Mouse (Mus musculus) adipocyte (in vitro differentiated cells): ENCODE measurements around the gene Slit3.
A peak's percentile ranks its signal among the peaks of the same experiment; 100 is the strongest.

Experiments
- DNase-seq: peaks from one replicate; pipeline ENCODE4 v3.0.0-alpha.2; 2016; ENCODE audit warnings: low spot score

The Slit3 gene

DNA sequence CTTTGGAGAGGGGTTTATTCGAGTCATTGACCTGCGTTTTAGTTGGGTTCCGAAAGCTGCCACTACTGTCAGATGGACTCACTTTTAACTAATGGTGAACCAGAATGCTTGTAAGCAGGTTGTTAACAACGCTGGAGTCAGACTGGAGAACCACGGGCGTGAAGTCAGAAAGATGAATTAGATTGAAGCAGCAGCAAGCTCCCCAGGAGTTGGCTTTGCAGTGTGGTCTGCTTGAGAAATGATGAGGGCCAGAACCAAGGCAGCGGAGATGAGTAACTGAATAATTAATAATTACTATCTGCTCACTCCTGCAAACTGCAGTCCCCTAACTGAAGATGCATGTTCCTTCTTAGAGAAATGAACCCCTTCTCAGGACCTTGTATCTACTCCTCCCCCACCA lies 347.8 kb downstream of the Slit3 start:
- no peak for DNase-seq

DNA sequence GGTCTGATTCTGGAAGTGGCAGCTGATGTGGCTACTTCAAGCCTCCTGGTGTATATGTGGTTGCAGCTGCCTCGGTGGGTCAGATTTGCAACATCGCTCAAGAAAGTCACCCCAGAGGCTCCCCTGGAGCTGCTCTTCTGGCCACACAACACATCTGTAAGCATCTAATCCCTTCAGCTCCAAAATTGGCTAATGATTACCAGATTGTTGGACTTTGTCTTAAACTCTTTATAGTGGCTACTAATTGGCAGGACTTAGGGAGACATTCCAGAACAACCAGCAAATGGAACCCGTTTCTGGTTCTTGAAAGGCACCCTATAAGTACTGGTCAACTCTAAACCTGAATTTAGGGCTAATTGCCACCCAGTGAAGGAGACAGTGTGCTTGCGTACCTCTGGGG lies 348.9 kb downstream of the Slit3 start:
- no peak for DNase-seq

DNA sequence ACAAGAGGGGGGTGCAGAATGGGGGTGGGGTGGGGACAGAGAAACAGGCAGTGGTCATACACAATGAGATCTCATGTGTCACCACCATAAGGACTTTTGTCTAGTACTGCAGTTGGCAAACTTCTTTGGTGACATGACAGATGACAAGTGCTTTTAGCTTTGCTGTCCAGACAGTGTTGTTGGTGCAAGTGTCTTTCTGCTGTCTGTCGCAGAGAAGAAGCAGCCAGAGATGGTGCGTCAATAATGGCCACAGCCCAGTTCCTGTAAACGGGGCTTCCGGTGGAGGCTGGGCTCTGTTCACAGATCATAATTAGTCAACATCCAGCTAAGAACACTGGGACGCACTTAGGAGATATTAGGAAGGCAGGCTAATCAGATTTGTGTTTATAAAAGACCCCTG lies 349.8 kb downstream of the Slit3 start:
- no peak for DNase-seq

GRCm38 (mm10) chr11:35472842-35473616 lies 352.0 kb downstream of the Slit3 start:
- DNase-seq, result no peak

DNA sequence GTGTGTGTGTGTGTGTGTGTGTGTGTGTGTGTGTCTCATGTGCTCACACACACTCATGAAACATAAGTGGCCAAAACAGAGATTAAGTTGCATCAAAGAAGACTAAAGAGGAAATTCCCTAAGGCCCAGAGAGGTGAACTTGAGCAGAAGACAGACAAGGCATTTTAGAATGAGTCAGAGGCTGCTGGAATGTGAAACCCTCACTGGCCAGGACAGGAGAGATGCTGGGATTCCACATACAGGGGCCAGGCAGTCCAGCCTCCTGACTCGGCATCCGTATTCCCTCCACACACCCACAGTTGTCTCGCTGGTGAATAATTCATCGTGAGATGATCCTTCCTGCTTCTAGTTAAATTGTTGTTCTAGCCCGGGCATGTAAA lies 352.6 kb downstream of the Slit3 start:
- no peak for DNase-seq

DNA sequence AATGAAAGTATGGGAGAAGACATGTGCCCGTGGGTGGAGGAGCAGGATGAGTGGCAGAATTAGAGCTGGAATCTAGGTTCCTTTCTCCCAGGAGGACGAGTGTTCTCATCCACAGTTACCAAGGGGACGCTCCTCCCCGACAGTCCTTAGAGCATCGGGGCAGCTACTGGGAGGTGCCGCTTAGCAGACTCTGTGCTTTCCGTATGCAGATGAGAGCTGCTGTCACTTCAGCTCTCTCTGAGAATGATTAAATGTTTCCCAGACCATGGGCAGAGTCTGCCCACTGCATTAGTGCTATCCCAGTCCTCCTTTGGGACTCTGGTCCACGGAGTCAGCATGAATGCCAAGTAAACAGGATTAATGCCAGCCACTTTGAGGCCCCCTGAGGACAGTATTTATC lies 359.1 kb downstream of the Slit3 start:
- DNase-seq, result no peak

- DNase-seq, result no peak
These were observed 360.8 kb downstream of the Slit3 start for GRCm38 (mm10) chr11:35481611-35482363.

DNA sequence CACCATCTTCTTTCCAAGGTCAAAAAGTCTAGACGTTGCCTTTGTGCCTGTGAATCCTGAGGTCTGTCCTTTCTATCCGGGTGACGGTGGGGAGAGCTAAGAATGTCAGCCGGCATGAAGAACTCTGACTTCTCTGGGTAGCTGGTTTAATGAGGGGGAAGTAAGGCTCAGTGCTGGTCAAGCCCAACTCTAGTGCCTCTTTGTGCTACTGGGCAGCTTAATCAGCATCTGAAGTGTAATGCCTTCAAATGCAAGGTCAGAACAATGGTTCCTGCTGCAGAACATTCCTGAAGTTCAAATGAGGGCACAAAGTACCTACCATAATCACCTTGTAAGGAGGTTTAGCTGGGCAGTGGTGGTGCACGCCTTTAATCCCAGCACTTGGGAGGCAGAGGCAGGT lies 366.9 kb downstream of the Slit3 start:
- DNase-seq, result no peak

GRCm38 (mm10) chr11:35491701-35492100 lies 370.7 kb downstream of the Slit3 start:
- DNase-seq, result no peak

DNA sequence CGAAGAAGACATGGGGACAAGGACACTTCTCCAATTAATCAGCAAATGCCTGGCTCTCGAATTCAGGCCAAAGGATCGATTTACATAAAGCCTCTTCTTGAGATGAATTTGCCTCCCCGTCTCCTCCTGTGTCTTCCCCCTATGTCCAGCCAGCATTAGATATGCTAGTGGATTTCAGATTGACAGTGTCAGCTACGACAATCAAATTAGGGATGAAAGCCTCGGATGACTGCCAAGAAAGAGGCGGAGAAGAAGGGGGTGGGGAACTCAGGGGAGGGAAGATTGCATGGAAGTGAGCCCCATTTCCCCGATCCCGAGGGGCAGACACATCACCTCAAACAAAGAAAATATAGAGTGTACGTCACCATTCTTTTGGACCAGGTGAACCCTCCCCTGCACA lies 375.9 kb downstream of the Slit3 start:
- no peak for DNase-seq

- no peak for DNase-seq
These were observed 376.9 kb downstream of the Slit3 start for GRCm38 (mm10) chr11:35497961-35498360.

- DNase-seq, result no peak
These were observed 381.1 kb downstream of the Slit3 start for GRCm38 (mm10) chr11:35502128-35502527.

- DNase-seq, result no peak
These were observed 383.0 kb downstream of the Slit3 start for GRCm38 (mm10) chr11:35504051-35504450.

DNA sequence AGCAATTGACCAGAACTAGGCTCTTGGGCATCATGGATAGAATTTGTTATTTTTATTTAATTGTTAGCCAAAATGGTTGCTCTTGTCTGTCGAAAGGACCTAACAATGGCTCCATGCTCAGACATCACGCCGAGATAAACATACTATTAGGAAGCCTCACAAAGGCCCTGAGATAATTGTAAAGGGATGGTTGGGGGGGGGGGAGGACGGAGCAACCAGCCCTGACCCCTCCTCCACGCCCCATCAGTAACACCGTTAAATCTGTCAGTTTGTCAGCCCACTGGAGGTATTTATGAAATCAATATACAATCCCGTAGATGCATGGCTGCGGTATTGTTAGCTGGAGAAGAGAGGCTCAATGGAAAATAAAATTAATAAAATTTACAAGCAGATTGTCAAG lies 383.9 kb downstream of the Slit3 start:
- DNase-seq, result no peak

- no peak for DNase-seq
These were observed 384.3 kb downstream of the Slit3 start for GRCm38 (mm10) chr11:35505316-35505715.

- no peak for DNase-seq
These were observed 384.8 kb downstream of the Slit3 start for GRCm38 (mm10) chr11:35505817-35506216.

DNA sequence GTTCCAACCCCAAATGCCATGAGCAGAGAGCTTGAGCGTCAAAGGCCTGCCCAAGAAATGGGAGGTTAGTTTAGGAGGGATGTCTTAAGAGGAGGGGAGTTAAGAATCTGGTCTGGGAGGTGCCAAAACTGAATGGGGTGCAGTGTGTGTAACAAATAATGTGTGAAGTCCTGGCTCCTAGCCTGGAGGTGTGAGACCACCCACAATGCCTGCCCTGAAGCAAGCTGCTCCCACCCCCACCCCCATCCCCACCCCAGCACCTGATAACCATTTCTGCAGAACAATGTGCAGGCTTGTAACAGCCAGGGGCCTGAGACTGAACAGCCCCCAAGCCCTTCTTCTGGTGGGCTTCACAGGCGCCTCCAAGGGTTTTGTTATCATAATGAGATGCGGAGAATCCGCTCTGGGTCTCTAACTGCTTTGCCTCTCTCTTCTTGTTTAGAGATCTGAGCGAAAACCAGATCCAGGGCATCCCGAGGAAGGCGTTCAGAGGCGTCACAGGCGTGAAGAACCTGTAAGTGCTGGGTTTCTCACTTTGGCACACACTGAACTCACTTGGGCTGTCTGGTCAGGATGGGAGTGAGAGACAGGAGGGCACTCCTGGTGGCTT lies 386.9 kb downstream of the Slit3 start:
- DNase-seq, result no peak

- DNase-seq, result no peak
These were observed 391.7 kb downstream of the Slit3 start for GRCm38 (mm10) chr11:35512686-35513085.

DNA sequence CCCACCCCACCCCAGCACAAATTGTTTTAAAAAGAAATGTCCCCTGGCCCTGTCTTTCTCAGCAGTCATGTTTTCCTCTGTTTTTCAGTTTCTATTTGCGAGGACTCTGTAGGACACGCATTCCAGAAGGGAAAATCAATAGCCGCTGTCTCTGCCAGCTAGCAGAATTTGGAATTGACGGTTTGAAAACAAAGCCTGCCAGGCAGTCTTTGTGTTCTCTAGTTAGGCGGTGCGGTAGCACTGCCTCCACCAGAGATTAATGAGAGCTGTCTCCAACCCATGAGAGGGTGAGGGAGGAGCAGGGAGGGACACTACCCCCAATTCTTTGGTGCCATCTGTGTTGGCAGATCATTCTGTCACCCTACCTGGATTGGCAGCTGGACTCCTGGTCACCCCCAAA lies 392.3 kb downstream of the Slit3 start:
- no peak for DNase-seq

DNA sequence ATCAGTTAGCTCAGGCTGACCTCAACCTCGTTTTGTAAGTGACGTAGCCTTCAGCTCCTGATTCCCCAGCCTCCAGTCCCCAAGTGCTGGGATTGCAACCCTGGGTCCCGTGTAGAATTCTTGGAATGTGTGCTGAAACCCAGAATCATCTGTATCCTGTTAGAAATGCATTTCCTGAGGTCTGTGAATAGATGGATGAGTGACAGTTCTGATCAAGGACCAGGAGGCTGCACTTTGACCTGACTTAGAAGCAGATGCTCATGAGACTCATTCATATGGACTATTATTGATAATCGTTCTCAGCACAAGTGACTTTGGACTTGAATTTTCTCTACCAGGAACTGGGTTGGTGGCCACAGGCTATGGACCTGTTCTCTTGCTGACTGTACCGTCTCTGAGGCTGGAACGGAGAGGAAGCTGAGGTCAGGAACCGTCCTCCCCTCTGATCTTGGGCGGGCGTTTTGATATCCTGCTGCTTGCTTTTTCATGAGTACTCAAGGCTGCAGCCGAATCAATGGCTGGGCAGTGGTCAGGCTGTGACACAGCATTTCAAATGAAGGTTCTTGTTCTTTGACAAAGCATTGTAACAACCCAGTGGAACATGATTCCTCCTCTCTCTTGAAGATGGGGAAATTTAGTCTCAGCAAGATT lies 401.9 kb downstream of the Slit3 start:
- DNase-seq, result no peak

DNA sequence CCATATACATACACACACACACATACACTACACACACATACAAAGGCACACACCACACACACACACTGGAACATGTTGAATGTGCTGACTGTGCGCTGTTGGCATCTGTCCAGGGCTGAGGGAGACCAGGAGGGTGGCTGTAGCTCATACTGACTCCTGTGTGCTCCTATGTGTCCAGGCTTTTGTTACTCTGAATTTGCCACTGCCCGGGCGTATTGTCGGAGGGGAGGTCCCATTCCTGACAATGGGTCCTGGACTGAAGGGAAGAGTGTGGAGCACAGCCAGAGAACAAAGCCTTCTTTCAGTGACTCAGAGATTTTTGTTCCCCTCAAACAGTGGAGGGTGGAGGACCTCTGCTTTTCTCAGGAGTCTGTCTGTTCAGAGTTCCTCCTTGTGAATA lies 402.7 kb downstream of the Slit3 start:
- DNase-seq, result no peak

DNA sequence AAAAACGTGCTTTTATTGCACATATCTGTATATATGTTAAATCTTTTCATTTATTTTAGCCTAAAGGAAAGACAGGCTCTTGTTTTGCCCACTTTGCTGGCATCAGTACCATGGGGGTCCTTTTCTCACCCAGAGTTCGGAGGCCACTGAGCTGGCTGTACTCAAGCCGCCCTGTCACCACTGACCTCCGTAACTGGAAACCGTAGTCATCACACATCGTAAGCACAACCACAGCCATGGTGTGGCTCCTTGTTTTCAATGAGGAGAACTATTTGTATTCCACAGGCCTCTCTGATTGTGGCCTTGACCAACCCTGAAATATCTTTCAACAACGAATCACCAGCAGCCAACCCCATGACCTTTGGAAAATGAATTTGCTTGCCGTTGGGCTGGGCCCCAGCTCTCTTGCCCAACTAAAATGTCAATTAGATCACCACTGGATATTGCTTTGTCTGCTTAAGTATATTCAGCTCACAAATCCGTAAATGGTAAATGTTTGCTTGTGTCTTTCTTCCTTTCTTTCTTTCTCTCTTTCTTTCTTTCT lies 405.3 kb downstream of the Slit3 start:
- peak; percentile 29 for DNase-seq
